Mouse (Mus musculus): ENCODE data around the gene Selplg. TPM values are rescaled to one million over a fixed set of nuclear protein-coding genes. Genes with fewer than 3 reads are reported as not detected.
"Not testable (repeated sequence)": the region's sequence is repeated elsewhere in the genome, so short reads cannot be mapped to it uniquely, and the experiment has no call there.

Selplg gene
- total RNA-seq, 2 experiments from 2014 or later = 1.5 to 2.7 TPM

- no peak for DNase-seq
- intact Hi-C loops (cut with DNase I) = no loop called here
Measured at GRCm38 (mm10) chr5:113828481-113828880, 4.0 kb downstream of the Selplg start.

GRCm38 (mm10) chr5:113827991-113828411, 4.4 kb downstream of the Selplg start:
- no peak for DNase-seq
- intact Hi-C loops (cut with DNase I) = no loop called here

- intact Hi-C loops (cut with DNase I) = no loop called here
- no peak for DNase-seq
Measured at GRCm38 (mm10) chr5:113826619-113827018, 5.8 kb downstream of the Selplg start.

DNA sequence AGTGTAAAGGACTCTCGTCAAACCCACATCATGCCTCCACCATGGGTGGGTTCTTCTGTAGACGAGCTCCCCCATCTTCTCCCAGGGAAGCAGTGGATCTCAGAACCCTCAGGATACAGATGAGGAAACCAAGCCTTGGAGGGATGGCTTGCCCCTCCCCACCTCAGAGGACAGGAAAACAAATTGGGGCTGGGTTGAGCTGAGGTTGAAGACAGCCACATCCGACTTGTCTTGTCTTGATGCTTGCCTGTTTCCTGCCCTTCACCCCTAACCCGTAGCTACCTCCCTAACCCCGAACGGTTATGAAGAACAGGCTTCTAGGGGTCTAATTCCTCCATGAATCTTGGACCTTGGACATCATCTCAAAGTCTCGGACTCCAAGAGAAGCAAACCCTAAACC, 6.9 kb downstream of the Selplg start:
- no peak for DNase-seq
- intact Hi-C loops (cut with DNase I) = no loop called here

DNA sequence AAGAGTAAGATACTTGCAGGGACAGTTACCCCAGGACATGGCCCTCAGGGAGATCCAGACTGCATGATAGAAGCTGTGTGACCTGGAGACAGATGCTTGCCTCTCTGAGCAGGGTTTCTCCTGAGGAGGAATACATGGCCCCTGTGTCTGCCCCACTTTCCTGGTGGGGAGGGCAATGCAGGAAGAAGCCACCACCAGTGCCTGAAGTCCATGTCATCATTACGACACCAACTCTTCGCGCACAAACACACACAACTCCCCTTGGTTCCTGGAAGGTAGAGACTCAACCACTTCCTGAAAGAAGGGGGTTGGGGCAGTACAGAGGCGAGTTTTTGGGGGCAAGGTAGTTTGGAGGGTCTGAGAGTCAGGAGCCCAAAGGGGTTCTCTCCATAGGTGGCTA, 8.2 kb downstream of the Selplg start:
- intact Hi-C loops (cut with DNase I) = no loop called here
- DNase-seq = no peak

- DNase-seq = no peak
- intact Hi-C loops (cut with DNase I) = loop anchor here (5.0 kb wide), 1 partner anchor 46 kb away; the partner anchor contains the start of genes Iscu and Sart3
Measured at GRCm38 (mm10) chr5:113818572-113818971, 13.9 kb downstream of the Selplg start.

DNA sequence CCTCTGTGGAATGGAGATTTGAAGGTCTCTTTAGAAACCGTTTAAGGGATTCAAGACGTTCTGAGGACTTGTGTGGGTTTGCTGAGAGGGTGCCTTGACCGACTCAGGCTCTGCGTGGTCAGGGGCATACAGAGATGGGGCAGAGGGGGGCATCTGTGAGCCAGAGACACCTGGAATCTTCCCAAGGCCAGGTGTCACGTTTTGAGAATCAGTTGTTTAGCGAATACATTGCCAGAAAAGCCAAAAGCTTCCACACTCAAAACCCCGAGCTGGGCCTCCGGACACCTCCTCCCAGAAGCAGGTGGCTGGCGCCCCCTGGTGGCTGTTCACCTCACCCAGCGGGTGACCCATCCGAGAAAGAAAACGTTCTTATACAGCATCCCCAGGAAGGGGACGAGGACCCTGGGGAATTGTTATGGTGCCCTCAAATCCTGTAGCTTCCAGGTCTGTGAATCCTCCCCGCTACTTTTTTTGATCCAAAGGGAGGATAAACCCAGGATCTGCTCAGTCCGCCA, 16.7 kb downstream of the Selplg start:
- peak; percentile 79 for DNase-seq
- intact Hi-C loops (cut with DNase I) = loop anchor here (5.0 kb wide), 1 partner anchor 43 kb away; the partner anchor contains the start of genes Iscu and Sart3

GRCm38 (mm10) chr5:113815041-113815389, 17.4 kb downstream of the Selplg start:
- DNase-seq = no peak
- intact Hi-C loops (cut with DNase I) = loop anchor here (5.0 kb wide), 1 partner anchor 43 kb away; the partner anchor contains the start of genes Iscu and Sart3

GRCm38 (mm10) chr5:113814111-113815040, 18.1 kb downstream of the Selplg start:
- intact Hi-C loops (cut with DNase I) = loop anchor here (5.0 kb wide), 1 partner anchor 42 kb away; the partner anchor contains the start of genes Iscu and Sart3
- no peak for DNase-seq

- no peak for DNase-seq
- intact Hi-C loops (cut with DNase I) = no loop called here
Measured at GRCm38 (mm10) chr5:113813608-113814007, 18.8 kb downstream of the Selplg start.

- no peak for DNase-seq
- intact Hi-C loops (cut with DNase I) = no loop called here
Measured at GRCm38 (mm10) chr5:113812638-113813037, 19.8 kb downstream of the Selplg start.

GRCm38 (mm10) chr5:113811824-113812420, 20.5 kb downstream of the Selplg start:
- DNase-seq; intact Hi-C loops (cut with DNase I): not testable (repeated sequence)

- no peak for DNase-seq
- intact Hi-C loops (cut with DNase I) = no loop called here
Measured at GRCm38 (mm10) chr5:113810111-113810510, 22.3 kb downstream of the Selplg start.

- DNase-seq = no peak
- intact Hi-C loops (cut with DNase I) = no loop called here
Measured at GRCm38 (mm10) chr5:113808177-113808576, 24.3 kb downstream of the Selplg start.

DNA sequence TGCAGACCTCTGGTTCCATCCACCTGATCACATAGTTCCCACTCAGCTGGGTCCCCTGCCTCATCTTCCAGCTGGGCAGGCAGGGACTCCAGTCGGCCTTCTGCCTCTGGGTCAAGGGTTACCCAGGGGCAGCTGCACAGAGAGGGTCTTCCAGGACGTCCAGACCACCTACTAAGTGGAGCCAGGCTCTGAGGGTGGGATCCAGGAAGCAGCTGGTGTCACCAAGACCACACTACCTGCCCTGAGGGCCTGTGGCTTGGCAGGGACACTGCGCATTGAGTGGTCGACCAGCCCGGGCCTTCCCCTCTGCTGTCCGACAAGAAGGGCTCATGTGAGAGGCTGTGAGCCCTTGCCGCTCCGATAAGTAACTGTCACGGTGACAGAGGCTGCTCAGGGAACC, 24.7 kb downstream of the Selplg start:
- no peak for DNase-seq
- intact Hi-C loops (cut with DNase I) = no loop called here

- intact Hi-C loops (cut with DNase I) = no loop called here
- no peak for DNase-seq
Measured at GRCm38 (mm10) chr5:113806414-113806813, 26.0 kb downstream of the Selplg start.

- intact Hi-C loops (cut with DNase I) = no loop called here
- no peak for DNase-seq
Measured at GRCm38 (mm10) chr5:113805301-113805700, 27.1 kb downstream of the Selplg start.

DNA sequence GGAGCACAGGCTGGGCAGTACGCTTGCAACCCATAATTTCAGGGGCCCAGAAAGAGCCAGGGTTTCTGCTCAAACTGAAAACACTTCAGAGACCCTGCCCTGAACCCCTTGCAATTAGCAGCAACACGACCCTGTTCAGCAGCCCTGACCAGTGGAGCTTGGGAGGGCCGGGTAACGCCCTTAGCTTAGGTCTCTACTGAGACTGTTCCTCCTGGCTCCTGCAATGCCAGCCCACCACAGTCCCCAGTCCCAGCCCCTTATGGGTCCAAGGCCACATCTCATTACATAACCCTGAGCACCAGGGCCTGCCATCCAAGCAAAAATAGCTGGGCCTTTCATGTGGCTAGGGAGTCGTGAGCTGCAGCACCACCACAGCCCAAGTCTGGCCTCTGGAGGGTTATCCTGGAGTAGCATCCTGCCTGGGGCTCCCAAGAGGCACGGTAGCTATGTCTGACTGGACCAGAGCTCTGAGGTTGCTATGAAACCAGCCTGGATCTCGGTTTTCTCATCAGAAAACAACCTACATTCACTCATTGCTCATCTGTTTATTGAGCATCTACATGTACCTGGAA, 28.0 kb downstream of the Selplg start:
- DNase-seq = no peak
- intact Hi-C loops (cut with DNase I) = no loop called here

DNA sequence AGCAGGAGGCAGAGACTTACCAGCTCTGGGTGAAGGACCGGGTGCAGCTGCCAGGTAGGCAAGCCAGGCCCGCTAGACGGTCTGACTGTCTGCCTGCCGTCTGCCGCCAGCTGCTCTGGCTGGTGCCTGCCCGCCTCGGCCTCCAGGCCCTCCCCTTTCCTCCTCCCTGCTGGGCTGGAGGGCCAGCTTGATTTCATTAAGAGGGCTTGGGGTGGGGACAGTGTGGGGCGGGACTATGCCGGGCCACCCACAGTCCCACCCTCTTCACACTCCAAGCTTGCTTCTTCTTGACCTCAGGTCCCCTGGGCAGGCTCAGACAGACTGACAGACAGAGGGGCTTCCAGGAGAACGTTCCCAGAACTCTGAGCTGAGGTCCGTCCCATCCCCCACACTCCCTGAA, 32.2 kb downstream of the Selplg start, which contains the start of gene Tmem119:
Gene Tmem119 (minus strand): TSS at position 237 of the 400 bp plus-strand sequence.
- peak; percentile 68 for DNase-seq
- intact Hi-C loops (cut with DNase I) = no loop called here

GRCm38 (mm10) chr5:113799691-113800090, 32.8 kb downstream of the Selplg start:
- intact Hi-C loops (cut with DNase I) = no loop called here
- no peak for DNase-seq

- DNase-seq = no peak
- intact Hi-C loops (cut with DNase I) = no loop called here
Measured at GRCm38 (mm10) chr5:113798525-113798924, 33.9 kb downstream of the Selplg start.
